Mouse (Mus musculus): ENCODE data around the gene Pafah1b2. TPM values are rescaled to one million over a fixed set of nuclear protein-coding genes. Genes with fewer than 3 reads are reported as not detected.
A peak's percentile ranks its signal among the peaks of the same experiment; 100 is the strongest.

Gene Pafah1b2
- total RNA-seq, 2 experiments from 2014 or later = 223 to 224 TPM

- DNase-seq (ENCODE audit: extremely low spot score in 1 of 2, low spot score in 2 of 2) = peak in 1 of 2 experiments; percentile 11
- intact Hi-C loops (cut with DNase I) = no loop called here
Measured at GRCm38 (mm10) chr9:45929285-45929684, 83.2 kb downstream of the Pafah1b2 start.

GRCm38 (mm10) chr9:45919895-45920294 lies 92.6 kb downstream of the Pafah1b2 start:
- DNase-seq (ENCODE audit: extremely low spot score in 1 of 2, low spot score in 2 of 2) = no peak
- intact Hi-C loops (cut with DNase I) = no loop called here

GRCm38 (mm10) chr9:45917041-45917934 lies 95.2 kb downstream of the Pafah1b2 start:
- peak; percentile 75 to 76 for DNase-seq (ENCODE audit: extremely low spot score in 1 of 2, low spot score in 2 of 2)
- intact Hi-C loops (cut with DNase I) = no loop called here

GRCm38 (mm10) chr9:45915659-45916058 lies 96.8 kb downstream of the Pafah1b2 start:
- intact Hi-C loops (cut with DNase I) = no loop called here
- no peak for DNase-seq (ENCODE audit: extremely low spot score in 1 of 2, low spot score in 2 of 2)

Small RNA genes lying within 50 kb of the gene (microRNA-seq; reads per million reads assigned to microRNA genes)
- 2.0 reads per million for gene Mir7087

Other genes starting within 250 kb of the Pafah1b2 start
- gene Cep164, start 184.0 kb downstream of the Pafah1b2 start, total RNA-seq (2021) = 10 to 100 TPM; 20.5 to 22.2 TPM
- gene Bace1, start 174.1 kb downstream of the Pafah1b2 start, total RNA-seq (2021) = 100 to 1,000 TPM; 111 to 114 TPM
- gene Pcsk7, start 106.2 kb downstream of the Pafah1b2 start, total RNA-seq (2021) = 10 to 100 TPM; 26.2 to 26.6 TPM
- gene Rnf214, start 105.8 kb downstream of the Pafah1b2 start, total RNA-seq (2021) = 10 to 100 TPM; 73.9 to 76.4 TPM
- 10 to 100 TPM in 1 of 2 experiments, 1 to 10 TPM in 1; 9.7 to 11.1 TPM for gene Tagln, start 76.6 kb downstream of the Pafah1b2 start, total RNA-seq (2021)
- gene Sidt2, start 57.4 kb downstream of the Pafah1b2 start, total RNA-seq (2021) = 100 to 1,000 TPM; 104 to 115 TPM
- gene Sik3, start 130 bp upstream of the Pafah1b2 start, total RNA-seq (2021) = 10 to 100 TPM; 77.0 to 82.3 TPM
- gene Apoa1, start 215.9 kb upstream of the Pafah1b2 start, total RNA-seq (2021) = under 1 TPM; 0.47 to 0.56 TPM
- gene Apoc3, start 222.9 kb upstream of the Pafah1b2 start, total RNA-seq (2021) = not detected
- gene Apoa4, start 228.0 kb upstream of the Pafah1b2 start, total RNA-seq (2021) = not detected

Data from left cerebral cortex, postnatal 10 days (tissue).